Mouse (Mus musculus) heart, embryonic 14.5 days (tissue): ENCODE data around the gene Islr. TPM values are rescaled to one million over a fixed set of nuclear protein-coding genes. Genes with fewer than 3 reads are reported as not detected.
A peak's percentile ranks its signal among the peaks of the same experiment; 100 is the strongest.

Experiments
- ATAC-seq: fragments of 200-750 bp; cut with Nextera tagmentation; 2 replicates; pipeline ENCODE4 v1.8.0; 2017; ENCODE audit warnings: low read depth, moderate TSS enrichment; ENCODE audit not compliant: insufficient number of reproducible peaks, insufficient read depth, low FRiP score
- H3K27ac ChIP-seq, 2 experiments: fragments of 200-500 bp in 1 of 2; fragments of 300-500 bp in 1 of 2; sonication (generic) in 1 of 2; replicated peaks in 1 of 2; 2 replicates each; pipeline ENCODE4 v1.5.1; 2012 to 2014; ENCODE audit warnings: low read depth in 2 of 2, low read length in 2 of 2, control low read depth in 1 of 2, mild to moderate bottlenecking in 1 of 2, mixed read lengths in 1 of 2; ENCODE audit not compliant: control insufficient read depth in 1 of 2, insufficient read depth in 1 of 2
- H3K27me3 ChIP-seq: fragments of 300-500 bp; sonication (generic); 2 replicates; pipeline ENCODE4 v1.6.1; 2014; ENCODE audit warnings: mild to moderate bottlenecking, low read length, control low read depth; ENCODE audit not compliant: control insufficient read depth, insufficient read depth
- H3K36me3 ChIP-seq: fragments of 300-500 bp; sonication (generic); 2 replicates; pipeline ENCODE4 v1.6.1; 2014; ENCODE audit warnings: mild to moderate bottlenecking, control low read depth, low read length, mixed read lengths; ENCODE audit not compliant: control insufficient read depth, insufficient read depth
- H3K4me1 ChIP-seq, 2 experiments: fragments of 200-500 bp in 1 of 2; fragments of 300-500 bp in 1 of 2; sonication (generic) in 1 of 2; 2 replicates each; pipeline ENCODE4 v1.6.1; 2012 to 2014; ENCODE audit warnings: low read length in 2 of 2, control low read depth in 1 of 2, mixed read lengths in 1 of 2; ENCODE audit not compliant: control insufficient read depth in 2 of 2, insufficient read depth in 2 of 2
- H3K4me2 ChIP-seq: fragments of 300-500 bp; sonication (generic); 2 replicates; pipeline ENCODE4 v1.6.1; 2014; ENCODE audit warnings: mild to moderate bottlenecking, low read length
- H3K4me3 ChIP-seq, 2 experiments: fragments of 200-500 bp in 1 of 2; fragments of 300-500 bp in 1 of 2; sonication (generic) in 1 of 2; 2 replicates each; pipeline ENCODE4 v1.5.1; 2012 to 2014; ENCODE audit warnings: low read length in 2 of 2, mild to moderate bottlenecking in 2 of 2, control low read depth in 1 of 2, low read depth in 1 of 2, moderate library complexity in 1 of 2; ENCODE audit not compliant: control insufficient read depth in 1 of 2, insufficient read depth in 1 of 2
- H3K9ac ChIP-seq: fragments of 300-500 bp; sonication (generic); 2 replicates; pipeline ENCODE4 v1.6.1; 2014; ENCODE audit warnings: mild to moderate bottlenecking, low read length
- H3K9me3 ChIP-seq: fragments of 300-500 bp; sonication (generic); 2 replicates; pipeline ENCODE4 v1.6.1; 2016; ENCODE audit warnings: low read length, control low read depth; ENCODE audit not compliant: control insufficient read depth
- WGBS: fragments of 180-500 bp; shearing (Covaris S2); extraction: QIAGEN DNeasy Blood & Tissue Kit; methylation state at CpG from one replicate; pipeline ENCODE4 v1.1.7; 2014; 5-methylcytosine and 5-hydroxymethylcytosine counted together
- polyA plus RNA-seq: library from polyadenylated mRNA; unstranded; fragments of >200 nt; fragmentation: Nextera tagmentation; extraction: Ambion mirVana; gene quantifications from 2 replicates; pipeline ENCODE4 v1.2.1, GENCODE M21; 2014

Gene Islr
- polyA plus RNA-seq, 1 experiment from 2014 or later = 15.6 TPM

- Histone ChIP-seq H3K27me3 (no peaks in the 10 kb centered on the region), H3K4me2 (peak overlapping the region; percentile 77), H3K36me3 (peaks cover 9% of the 10 kb centered on the region; the same call in 1 of the 2 replicates), H3K9me3 (no peaks in the 10 kb centered on the region), H3K4me3 (peak overlapping the region; percentile 66), H3K4me1 (peaks cover 24 to 40% of the 10 kb centered on the region in 2 experiments), H3K27ac (peak overlapping the region; percentile 95 to 97), H3K9ac (peak overlapping the region; percentile 85)
- whole genome bisulfite sequencing = 21% methylated on average over 7 of the region's 7 CpGs
- ATAC-seq = no peak
Measured at GRCm38 (mm10) chr9:58248746-58249413, 44.8 kb upstream of the Islr start.

DNA sequence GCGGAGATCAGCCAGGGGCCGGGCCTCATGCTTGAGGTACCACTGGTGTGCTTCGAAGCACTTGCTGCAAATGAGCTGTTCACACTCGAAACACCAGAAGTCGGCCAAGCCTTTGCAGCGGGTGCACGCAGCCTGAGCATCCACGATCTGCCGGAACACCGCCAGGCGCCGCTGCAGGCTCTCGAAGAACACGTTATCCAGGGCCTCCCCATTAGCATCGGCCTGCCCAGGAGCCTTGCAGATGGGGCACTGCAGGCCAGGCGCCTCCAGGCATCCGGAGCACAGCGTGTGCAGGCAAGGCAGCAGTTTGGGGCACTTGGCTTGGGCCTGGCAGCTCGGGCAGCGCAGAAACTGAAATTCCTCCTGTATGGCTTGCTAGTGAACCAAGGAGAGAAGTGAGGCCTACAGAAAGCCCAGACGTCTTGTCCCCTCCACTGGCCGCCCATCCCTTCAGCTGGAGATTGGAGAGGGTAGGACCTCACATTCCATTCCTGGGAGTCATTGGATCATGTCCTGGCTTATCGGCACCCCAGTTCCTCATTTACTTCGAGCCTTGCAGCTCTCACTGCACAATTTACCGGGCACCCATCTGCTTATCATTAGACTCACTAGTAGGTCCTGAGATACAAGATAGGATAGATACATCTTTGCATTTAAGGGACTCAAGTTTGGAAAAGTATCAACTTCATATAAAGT is 43.1 kb upstream of the Islr start:
- H3K9me3 ChIP-seq = no peaks in the 10 kb centered on the region
- H3K27ac ChIP-seq = peak overlapping the region; percentile 55 to 65
- H3K9ac ChIP-seq = peak overlapping the region; percentile 70
- peak overlapping the region; percentile 30 to 37 for H3K4me3 ChIP-seq
- peaks cover 14% of the 10 kb centered on the region for H3K36me3 ChIP-seq
- ATAC-seq = peak; percentile 67
- H3K27me3 ChIP-seq = no peaks in the 10 kb centered on the region
- H3K4me1 ChIP-seq = peaks cover 29 to 51% of the 10 kb centered on the region in 2 experiments
- 8% methylated on average over 25 of the region's 25 CpGs for WGBS
- peak overlapping the region; percentile 77 for H3K4me2 ChIP-seq

DNA sequence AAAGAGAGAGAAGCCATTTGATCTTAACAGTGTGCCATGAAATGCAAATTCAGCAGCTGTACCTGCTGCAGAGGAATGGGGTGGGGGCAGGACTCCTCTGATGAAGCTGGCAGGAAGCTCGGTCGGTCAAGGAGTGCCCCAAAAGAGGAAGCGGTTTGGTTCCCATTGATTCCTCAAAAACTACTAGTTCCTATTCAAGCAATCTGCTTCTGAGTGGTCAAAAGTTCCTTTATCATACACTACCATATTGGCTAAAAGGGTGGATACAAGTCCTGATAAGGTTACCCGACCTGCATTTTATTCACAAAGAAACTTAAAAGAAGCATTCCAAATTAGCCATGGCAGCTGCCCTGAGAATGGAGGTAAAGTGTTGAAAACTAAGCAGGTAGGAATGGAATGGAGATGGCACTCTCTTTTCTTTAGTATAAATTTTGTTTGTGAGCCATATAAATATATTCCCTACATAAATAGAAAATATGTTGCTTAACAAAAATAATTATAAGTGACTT is 42.0 kb upstream of the Islr start:
- no peak overlapping the region for H3K4me3 ChIP-seq
- H3K9me3 ChIP-seq = no peaks in the 10 kb centered on the region
- no peak for ATAC-seq
- no peak overlapping the region for H3K27ac ChIP-seq
- peaks cover 33 to 62% of the 10 kb centered on the region in 2 experiments for H3K4me1 ChIP-seq
- H3K36me3 ChIP-seq = peaks cover 14% of the 10 kb centered on the region
- H3K4me2 ChIP-seq = 0 out of 2 replicates have a peak overlapping the region, but pooled peaks have one; percentile 77
- WGBS = 63% methylated on average over 4 of the region's 4 CpGs
- H3K9ac ChIP-seq = no peak overlapping the region; the same call in 1 of the 2 replicates
- no peaks in the 10 kb centered on the region for H3K27me3 ChIP-seq

DNA sequence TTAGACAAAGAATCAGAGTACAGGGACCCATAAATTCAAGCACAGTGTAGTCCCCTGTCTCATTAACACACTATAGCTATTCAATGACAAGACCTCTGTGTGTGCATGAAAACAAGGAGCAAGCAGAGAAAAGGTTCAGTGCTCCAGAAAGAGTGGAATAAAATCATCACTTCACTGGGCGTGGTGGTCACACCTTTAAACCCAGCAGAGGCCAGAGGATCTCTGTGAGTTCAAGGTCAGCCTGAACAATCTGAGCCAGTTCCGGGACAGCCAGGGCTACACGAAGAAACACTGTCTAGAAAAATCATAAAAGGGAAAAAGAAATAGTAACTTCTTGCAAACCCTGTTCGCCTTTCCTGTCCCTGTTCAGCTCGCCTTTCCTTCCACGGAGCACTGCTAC is 39.6 kb upstream of the Islr start:
- no peak for ATAC-seq
- Histone ChIP-seq H3K4me2 (no peak overlapping the region), H3K9me3 (no peaks in the 10 kb centered on the region), H3K4me3 (no peak overlapping the region), H3K4me1 (peaks cover 25 to 50% of the 10 kb centered on the region in 2 experiments), H3K9ac (no peak overlapping the region), H3K27ac (no peak overlapping the region), H3K27me3 (no peaks in the 10 kb centered on the region), H3K36me3 (peaks cover 23% of the 10 kb centered on the region)
- 78% methylated on average over 6 of the region's 6 CpGs for WGBS

GRCm38 (mm10) chr9:58242696-58243095 is 38.6 kb upstream of the Islr start:
- 62% methylated on average over 5 of the region's 5 CpGs for WGBS
- Histone ChIP-seq H3K9me3 (no peaks in the 10 kb centered on the region), H3K27ac (peak overlapping the region in 1 of 2 experiments; percentile 64; a peak in 1 of 4 replicates), H3K4me1 (peaks cover 24 to 40% of the 10 kb centered on the region in 2 experiments), H3K27me3 (no peaks in the 10 kb centered on the region), H3K4me3 (no peak overlapping the region), H3K36me3 (peaks cover 23% of the 10 kb centered on the region), H3K4me2 (no peak overlapping the region), H3K9ac (no peak overlapping the region)
- no peak for ATAC-seq

DNA sequence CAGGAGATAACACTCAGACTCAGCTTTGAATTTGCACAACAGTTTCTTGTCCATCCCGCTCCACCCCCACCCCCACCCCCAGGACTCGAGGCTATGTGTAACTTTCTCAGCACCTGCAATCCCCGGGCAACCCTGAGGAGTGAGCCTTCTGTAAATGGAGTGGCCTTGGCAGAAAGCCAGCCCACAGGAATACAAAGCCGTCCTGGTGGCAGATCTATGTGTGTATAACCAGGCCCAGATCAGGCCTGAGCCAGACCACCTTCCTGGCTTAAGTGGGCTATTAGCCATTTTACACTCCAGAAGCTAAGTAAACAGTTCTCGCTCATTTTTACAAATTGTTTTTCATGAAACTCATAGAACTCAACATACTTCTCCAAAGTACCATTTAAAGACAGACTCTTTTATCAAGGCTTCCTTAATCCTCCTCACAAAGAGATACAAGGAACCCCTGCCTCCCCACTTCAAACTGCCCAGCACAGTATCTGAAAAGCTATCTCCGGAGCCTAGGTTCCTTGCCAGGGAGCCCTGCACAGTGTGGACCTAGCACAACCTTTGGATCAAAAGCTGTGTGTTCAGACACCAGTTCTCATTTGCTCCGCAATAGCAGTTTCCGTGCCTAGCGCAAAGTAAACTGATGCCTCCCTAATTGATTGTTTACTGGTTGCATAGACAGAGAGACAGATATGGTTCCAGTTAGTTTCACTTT is 37.8 kb upstream of the Islr start:
- Histone ChIP-seq H3K36me3 (peaks cover 23% of the 10 kb centered on the region), H3K9me3 (no peaks in the 10 kb centered on the region), H3K27me3 (no peaks in the 10 kb centered on the region), H3K4me3 (no peak overlapping the region), H3K27ac (peak overlapping the region; percentile 64 to 67), H3K9ac (peak overlapping the region; percentile 28; the same call in 1 of the 2 replicates), H3K4me2 (peak overlapping the region; percentile 23), H3K4me1 (peaks cover 19 to 32% of the 10 kb centered on the region in 2 experiments)
- 41% methylated on average over 9 of the region's 9 CpGs for WGBS
- 0 out of 2 replicates have a peak, but pooled peaks have one; percentile 59 for ATAC-seq

GRCm38 (mm10) chr9:58234502-58235015 is 30.5 kb upstream of the Islr start:
- WGBS = 95% methylated on average over 28 of the region's 28 CpGs
- H3K9me3 ChIP-seq = no peaks in the 10 kb centered on the region
- H3K4me3 ChIP-seq = no peak overlapping the region
- no peak overlapping the region for H3K27ac ChIP-seq
- H3K36me3 ChIP-seq = peaks cover 46% of the 10 kb centered on the region
- no peak overlapping the region for H3K4me2 ChIP-seq
- no peak overlapping the region for H3K9ac ChIP-seq
- peaks cover 0 to 6% of the 10 kb centered on the region in 2 experiments; a peak in 1 of 4 replicates for H3K4me1 ChIP-seq
- no peaks in the 10 kb centered on the region for H3K27me3 ChIP-seq
- ATAC-seq = no peak
